Mouse (Mus musculus) right cerebral cortex, adult 2 months (tissue): ENCODE measurements around the gene Gm20388.
A peak's percentile ranks its signal among the peaks of the same experiment; 100 is the strongest.

Experiments used
- DNase-seq, 2 experiments: peaks; one replicate each; pipeline ENCODE4 v3.0.0; 2021 to 2022; ENCODE audit warnings: low spot score in 2 of 2

The Gm20388 gene

DNA sequence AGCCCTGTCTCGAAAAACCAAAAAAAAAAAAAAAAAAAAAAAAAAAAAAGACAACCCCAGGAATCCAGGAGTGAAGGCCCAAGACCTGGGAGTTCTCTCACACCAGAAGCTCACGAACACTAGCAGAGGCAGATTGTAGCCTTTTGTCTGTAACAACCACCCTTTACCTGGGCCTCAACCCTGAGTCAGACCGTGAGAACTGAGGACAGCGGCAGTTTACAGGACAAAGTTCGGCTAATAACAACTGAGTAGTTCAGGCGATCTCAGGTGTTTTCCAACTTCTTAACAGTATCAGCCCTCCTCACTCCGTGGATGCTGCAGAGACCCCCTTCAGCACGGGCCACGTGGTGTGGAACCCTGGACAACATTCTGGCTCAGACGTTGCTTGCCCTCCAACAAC is 2676.1 kb downstream of the Gm20388 start:
- no peak for DNase-seq

DNA sequence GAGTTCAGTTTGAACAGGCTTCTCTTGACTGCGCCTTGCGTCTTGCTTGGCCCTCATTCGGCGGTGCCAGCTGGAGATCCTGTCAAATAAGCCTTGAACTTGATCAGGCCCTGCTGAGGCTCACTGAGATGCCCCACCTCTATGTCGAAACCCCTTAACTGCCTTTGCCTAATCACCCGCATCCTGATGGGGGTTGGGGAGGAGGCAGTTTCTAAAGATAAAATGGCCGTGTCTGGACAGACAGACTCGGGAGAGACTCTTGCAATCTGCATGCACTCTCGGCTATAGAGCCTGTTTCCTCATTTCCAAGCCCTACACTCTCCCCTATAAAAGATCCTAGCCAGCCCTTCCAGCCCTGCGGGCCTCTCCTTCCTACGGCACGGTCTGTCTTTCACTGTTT is 2682.6 kb downstream of the Gm20388 start:
- no peak for DNase-seq

DNA sequence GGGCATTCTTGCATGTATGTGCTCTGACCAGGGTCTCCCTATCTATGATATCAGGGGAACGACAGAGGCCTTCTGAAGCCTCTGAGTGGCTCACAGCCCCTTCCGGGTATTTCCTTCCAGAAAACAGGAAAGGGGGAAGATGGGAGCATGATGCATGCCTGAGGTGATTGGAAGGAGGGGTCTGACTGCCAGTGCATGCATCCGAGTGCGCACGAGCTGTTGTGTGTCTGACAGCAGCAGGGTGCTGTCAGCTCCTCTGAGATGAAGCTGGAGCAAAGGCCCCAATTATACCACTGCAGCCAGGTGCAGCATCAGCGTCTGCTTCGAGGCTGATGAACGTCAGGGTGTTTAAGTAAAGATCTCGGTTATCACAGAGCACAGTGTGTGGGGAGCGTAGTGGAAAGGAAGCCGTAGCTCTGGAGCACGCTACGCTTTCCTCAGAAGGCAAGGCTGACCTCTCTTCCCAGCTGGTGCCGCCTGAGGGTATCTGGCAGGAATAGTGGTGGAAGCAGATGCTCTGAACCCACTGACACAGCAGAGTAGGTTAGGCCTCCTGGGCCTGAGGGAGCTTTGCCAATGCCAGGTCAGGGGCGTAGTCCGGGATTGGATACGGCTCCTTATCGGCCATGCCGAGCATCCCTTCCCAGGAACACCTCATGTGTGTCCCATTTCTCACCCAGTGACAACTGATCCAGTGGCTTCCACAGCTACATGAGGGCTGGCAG is 2683.3 kb downstream of the Gm20388 start:
- no peak for DNase-seq

DNA sequence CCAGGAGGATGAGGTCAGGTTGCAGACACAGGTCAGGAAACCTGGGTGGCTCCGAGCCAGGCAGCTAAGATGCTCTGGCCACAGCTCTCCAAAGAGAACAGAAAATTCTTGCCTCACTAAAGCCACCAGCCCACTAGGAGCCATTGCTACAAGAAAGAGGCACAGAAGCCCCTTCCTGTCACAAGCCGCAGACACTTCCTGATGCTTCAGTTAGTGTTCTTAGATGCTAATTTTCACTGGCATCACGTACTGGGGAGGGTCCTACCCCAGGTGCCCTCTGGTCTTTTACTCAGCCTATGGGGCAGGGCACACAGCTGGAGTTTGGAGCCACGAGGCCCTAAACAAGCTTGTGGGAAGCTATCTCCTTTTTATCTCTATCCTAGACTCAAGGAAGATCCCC is 2685.4 kb downstream of the Gm20388 start:
- DNase-seq: no peak

DNA sequence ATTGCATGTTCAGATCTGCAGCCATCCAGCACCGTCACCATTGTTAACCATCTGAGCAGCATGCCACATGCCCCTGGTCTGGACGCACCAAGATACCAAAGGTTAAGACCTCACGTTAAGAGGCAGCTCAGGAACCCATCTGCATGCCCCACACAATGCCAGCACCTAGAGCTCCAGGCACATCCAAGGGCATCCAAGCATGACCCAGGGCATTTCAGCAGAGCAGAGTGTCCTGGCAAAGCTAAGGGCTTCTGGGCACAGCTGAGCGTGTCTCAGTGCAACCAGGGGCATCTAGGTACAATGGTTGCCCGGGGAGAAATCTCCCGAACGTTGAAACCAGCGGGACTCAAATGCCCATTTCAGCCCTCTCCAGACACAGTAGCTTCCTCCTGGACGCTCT is 2690.0 kb downstream of the Gm20388 start:
- DNase-seq: no peak

DNA sequence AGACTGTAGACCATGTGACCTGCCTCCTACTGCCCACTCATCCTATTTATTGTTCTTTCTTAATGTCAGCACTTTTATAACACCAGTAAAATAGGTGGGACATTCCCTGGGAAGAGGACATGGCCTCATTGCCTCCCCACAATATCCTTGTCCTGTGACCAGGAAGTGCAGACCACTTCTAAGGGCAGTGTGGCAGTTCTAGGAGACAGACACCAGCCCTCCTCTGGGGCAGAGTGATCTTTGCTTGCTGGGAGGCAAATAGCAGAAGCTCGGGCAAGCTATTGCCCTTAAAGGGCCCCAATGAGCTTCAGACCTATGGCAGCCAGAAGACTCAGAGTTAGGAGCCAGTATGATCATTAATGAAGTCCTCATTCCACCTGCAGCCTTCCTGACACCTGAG is 2694.0 kb downstream of the Gm20388 start:
- no peak for DNase-seq

DNA sequence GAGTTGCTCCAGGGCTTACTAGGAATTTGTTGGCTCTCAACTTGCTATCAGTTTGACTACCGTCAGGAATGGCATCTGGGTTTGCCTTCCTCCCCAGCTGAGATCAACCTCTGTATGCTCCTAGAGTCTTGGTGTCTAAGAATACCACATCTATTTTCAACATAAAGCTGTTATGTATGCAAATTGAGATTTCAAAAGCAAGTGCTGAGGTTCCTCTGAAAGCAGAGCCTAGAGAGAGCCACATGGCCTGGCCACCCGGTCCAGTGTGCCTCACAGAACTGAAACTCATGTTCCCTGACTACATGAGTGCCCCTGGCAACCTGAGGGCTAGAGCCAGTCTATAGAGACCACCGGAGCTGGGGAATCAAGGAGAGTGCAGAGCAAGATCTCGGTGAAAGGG is 2694.7 kb downstream of the Gm20388 start:
- DNase-seq: no peak

DNA sequence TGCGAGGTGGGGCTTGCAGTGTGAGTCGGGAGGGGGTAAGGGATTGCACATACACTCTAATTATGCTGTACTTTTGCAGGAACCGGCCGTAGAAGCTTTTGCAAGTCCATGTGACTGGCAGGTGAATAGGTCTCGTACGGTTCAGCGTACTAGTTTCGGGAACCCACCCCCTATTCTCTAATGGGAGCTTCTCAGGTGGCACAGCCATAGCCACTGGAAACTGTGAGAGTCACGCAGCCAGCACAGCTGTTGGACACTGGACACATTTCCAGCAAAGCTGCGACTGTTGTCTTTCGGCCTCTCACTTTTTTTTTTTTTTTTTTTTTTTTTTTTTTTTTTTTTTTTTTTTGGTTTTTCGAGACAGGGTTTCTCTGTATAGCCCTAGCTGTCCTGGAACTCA is 2696.2 kb downstream of the Gm20388 start:
- DNase-seq: no peak

DNA sequence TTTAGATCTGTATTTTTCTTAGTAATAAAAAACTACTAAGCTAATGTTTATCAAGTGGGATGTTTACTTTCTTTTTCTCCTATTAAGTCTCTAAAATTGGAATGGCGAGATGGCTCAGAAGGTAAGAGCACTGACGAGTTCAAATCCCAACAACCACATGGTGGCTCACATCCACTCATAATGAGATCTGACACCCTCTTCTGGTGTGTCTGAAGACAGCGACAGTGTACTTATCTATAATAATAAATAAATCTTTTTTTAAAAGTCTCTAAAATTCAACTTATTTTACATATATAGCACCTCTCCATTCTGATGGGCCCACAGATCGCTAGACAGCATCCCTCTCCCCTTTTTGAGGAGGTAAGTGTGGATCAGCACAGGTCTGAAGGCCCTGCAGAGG is 2699.6 kb downstream of the Gm20388 start:
- no peak for DNase-seq

DNA sequence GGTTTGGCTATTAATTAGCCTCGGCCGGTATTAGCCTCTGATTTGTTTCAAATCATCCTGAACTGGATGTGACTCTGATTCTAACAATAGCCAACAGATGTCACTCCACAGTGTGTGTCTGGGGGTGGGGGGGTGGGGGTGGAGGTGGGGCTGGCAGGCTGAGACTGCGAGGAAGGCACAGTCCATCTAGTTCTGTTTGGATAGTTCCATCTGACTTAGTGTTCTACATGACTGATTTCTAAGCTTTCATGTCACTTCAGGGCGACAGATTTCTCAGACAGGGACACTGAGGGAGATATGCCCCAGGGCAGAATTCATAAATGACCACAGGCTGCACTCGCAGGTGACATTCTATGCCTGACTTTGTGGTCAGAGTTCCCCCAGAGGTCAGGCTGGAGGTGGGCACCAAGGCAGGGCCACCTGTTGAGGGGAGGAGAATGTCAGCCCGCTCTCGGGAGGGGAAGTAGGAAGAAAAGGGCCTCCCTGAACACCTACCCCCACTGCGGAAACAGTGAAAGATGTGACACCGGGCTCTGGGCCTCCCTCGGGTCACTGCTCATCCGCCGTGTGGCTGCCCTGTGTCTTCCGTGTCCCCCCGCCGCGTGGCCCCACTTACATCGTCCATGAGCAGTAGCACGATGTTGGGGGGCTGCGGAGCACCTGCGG is 2700.1 kb downstream of the Gm20388 start:
- DNase-seq: peak in 1 of 2 experiments; percentile 18

DNA sequence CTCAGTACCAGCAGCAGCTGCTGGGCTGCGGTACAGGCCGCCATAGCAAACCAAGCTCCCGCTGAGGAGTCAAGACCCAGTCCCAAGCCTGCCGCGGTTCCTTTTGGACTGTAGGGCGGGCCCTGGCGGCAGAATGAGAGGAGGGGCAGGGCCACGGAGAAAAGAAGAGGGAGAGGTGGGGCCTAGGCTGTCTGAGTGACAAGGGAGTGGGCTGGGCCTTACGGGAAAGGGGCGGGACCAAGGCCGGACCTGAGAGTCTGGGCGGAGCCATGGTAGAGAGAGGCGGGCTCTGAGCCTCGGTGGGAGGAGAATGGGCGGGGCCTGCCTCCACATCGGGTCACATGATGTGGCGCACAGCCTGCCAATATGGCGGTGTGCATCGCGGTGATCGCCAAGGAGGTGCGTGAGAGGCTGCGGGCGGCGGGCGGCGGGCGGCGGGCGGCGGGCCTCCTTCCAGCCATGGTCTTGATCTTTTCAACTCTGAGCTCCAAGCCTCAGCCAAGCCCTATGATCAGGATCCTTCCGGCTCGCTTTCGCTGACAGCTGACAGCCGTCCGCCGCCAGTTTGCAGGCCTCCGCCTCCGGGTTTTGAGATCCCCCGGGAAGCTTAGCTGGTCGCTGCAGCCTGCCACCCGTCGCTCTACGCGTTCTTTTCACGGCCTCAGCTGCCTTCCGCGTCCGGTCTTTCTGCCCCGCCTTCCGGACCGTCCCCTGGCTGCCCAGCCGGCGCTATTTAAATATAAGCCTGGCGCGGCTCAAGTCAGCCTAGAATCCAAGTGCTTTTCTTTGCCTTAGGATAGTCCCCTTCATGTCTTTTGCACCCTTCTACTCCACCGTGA is 2700.9 kb downstream of the Gm20388 start, which contains the start of the genes Galns and Trappc2l:
Gene Galns, minus strand, starts transcription at position 169 of the 839 bp plus-strand sequence.
Gene Trappc2l, plus strand, starts transcription at position 346 of the 839 bp plus-strand sequence.
- peak; percentile 91 to 94 for DNase-seq

DNA sequence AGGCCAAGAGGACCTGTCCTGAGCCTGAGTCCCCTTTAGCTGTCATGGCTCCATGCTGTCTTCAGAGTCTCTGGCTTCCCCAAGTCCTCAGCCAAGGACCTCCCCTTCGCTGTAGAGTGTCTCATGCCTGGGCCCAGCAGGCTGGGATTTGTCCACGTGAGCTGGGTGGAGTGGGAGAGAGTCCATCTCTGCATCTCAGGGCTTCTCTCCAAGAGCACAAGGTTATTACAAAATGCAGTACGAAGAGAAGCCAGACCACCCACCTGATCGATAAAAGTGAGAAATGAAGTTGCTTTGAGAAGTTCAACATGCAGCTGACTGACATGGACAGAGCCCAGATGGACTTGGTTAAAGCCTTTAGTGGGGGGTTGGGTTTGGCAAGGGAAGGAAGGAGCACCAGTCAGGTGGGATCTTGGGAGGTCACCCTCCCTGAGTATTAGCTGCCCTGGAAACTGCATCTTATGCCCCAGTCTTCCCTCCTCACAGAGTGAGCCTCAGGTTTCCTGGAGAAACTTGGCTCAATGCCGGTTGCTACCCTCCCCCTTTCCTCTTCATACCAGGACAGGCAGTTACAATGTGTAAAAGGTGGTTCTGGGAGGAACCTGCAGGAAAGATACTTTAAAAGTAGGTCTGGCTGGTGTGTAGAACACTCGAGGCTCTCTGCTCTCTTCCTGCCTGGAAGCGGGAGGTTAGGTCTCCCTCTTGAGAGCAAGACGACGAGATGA is 2705.7 kb downstream of the Gm20388 start:
- DNase-seq: no peak

DNA sequence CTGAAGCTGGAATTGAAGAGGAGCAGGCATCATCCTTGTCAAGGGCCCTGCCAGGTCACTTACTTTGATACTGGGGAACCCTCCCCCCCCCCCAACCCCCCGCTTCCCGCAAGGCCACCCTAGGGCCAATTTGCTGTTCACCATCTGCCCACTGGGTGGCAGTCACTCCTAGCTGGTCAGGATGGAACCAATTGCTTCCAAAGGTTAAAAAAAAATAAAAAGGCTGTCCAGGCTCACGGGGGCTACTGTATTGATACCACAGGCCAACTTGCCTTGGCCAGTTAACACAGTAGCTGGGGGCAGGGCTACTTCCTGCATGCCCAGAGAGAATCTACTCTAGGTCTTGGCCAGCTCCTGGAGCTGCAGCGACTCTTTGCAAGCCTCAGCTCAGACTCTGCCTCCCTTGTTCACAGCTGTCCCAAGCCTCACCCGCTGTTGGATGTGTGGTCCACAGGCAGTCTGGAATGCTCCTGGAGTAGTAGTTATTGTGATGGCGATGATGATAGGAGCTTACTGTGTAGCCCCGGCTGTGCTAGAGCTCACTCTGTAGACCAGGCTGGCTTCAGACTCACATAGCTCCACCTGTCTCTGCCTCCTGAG is 2707.4 kb downstream of the Gm20388 start:
- peak; percentile 73 to 82 for DNase-seq

DNA sequence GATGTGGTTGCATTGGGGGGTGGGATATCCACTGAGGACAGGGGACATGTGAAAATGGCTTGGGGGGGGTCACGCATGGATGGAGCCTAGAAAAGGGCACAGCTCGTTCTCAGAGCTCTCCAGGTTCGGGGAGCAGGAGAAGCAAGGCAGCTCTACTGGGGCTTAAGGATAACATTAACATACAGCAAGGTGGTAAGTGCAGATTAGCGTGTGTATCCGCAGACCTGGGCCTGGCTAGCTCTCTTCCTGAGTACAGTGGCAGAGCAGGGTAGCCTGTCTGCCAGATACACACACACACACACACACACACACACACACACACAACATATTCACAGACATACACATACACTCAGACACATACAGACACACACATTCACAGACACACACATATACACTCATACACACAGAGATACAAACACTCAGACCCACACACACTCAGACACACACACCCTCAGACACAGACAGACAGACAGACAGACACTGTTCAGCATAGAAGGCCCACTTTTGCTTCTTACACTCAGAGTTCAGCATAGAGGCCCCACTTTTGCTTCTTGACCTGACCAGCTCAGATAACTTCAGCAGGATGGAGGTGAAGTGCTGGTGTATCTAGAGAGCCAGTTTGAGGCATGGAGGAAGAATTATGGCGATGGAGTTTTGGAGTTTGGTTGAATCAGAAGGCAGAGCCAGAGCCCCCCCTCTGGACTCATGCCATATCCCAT is 2708.2 kb downstream of the Gm20388 start:
- no peak for DNase-seq

DNA sequence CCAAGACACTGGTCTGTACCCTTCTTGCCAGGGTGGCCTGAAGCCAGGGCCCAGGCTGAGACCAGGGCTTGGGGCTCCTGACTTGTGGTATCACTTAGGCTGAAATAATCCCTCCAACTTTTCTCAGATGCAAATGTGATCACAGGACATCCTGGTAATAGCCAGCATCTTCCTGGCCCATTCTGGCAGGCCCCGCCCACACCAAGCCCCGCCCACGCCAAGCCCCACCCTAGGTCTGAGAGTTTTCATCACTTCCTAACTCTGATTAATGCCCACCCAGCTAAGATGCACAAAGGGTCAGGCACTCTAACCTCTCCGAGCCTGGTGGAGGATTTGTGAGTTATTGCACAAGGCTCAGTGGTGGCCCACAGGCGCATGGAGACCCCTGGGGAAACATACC is 2709.8 kb downstream of the Gm20388 start:
- DNase-seq: no peak

DNA sequence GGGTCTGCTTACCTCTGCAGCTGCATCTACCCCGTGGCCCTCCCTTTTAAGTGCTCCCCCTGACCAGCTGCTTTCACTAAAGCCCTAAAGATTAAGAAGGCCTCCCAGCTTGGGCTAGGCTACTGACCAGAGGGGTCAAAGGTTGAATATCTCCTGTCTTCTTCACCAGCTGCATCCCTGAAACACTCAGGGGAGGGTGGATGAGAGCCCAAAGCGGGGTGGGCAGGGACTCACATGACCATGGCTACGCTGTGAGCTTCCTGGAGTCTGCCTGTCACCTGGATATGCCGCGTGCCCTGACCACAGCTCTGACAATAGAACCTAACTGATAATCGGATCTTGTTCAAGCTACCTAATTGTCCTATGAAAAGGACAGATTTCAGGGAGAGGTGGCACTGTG is 2712.1 kb downstream of the Gm20388 start, which contains the start of gene Pabpn1l:
Gene Pabpn1l, minus strand, starts transcription at position 13 of the 400 bp plus-strand sequence.
- DNase-seq: no peak

DNA sequence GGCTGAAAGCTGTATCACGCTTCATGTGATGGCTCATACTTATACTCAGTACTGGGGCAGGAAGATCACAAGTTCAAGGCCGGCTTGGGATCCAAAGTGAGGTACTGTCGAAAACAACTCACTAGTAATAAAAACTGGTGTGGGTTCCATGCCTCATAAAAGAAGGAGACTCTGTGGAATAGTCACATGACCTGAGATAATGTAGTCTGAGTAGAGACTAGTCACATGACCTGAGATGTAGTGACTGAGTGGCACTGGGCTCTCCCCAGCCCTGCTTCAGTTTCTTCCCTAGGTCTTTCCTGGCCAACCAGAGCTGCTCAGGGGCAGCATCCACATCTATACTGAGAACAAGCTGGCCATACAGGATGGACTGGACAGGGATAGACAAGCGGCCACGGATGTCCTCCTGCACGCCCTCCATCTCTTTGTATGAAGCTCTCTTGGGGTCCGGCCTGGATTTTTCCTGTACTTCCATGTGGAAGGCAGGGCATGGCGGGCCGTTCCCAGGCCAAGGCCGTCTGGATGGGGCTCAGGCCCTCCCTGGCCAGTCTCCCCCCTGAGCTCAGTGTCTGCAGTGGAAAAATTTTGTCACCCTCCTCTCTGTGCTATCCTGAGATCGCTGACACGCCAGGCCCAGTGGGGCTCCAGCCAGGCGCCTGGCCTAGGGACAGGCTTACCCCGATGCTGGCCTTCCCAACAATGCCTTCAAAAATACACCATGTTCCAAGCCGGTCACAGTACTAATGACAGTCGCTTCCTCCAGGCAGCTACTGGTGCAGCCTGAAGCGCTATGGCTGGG is 2713.4 kb downstream of the Gm20388 start:
- DNase-seq: no peak

DNA sequence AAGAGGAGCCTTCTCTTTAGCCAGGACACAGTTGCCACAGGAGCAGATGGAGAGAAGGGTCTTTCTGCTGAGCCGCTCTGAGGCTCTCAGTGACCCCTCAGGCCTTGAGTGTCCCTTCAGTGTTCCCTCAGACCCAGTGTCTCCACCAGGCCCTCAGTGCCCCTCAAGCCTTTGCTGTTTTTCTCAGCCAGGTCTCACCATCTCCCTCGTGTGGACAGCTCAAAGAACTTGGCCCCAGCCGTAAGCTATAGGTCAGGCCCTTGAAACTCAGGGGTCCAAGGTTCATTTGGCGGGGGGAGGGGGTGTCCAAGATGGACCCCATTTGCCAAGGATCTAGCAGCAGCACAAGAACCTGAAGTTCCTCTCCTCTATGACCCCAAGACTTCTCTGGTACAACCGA is 2714.0 kb downstream of the Gm20388 start:
- no peak for DNase-seq

DNA sequence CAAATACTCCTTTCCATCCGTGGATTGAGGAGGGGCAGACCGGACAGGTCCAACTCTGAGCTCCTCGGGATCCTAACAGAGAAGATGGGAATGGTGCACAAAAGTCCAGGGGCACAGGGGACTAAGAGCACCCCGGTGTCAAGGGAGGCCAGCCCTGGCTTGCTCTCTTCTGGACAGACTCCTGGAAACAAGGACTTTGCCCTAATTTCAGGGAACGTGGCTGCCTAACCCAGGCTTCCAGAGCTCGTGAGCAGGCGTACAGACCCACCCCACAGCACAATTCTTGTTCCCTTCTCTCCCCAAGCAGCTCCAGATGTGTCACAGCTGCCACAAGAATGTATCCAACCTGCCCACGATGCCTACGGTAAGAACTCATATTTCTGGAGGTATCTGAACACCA is 2715.2 kb downstream of the Gm20388 start:
- no peak for DNase-seq

DNA sequence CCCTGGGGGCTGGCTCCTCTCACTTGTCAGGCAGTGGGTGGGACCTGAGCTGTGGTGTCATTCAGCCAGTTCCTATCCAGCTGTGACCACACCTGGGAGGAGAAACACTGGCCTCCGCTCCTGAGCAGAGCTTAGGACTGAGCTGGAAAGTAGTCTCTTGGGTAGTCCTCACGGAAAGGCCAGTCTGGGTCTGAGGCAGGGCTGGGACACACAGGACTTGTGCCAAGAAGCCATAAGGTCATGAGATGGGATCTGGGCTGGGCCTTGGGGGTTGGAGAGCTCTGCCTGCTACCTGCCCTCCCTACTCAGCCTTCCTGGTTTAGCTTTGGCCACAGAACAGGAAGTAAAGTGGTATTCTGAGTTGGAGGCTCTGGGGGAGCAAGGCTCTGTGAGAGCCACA is 2716.3 kb downstream of the Gm20388 start:
- DNase-seq: no peak
